Mouse (Mus musculus) midbrain, postnatal 0 days (tissue): ENCODE data around the gene Cldn22. TPM values are rescaled to one million over a fixed set of nuclear protein-coding genes. Genes with fewer than 3 reads are reported as not detected.
A peak's percentile ranks its signal among the peaks of the same experiment; 100 is the strongest.

Source experiments
- ATAC-seq: fragments of 200-750 bp; cut with Nextera tagmentation; 2 replicates; pipeline ENCODE4 v1.8.0; 2017; ENCODE audit warnings: moderate number of reproducible peaks, mild to moderate bottlenecking, moderate TSS enrichment, moderate library complexity; ENCODE audit not compliant: low FRiP score
- DNase-seq: peaks from one replicate; pipeline ENCODE4 v3.0.0-alpha.2; 2015; ENCODE audit warnings: low spot score
- H3K27ac ChIP-seq: fragments of 300-500 bp; sonication (generic); 2 replicates; pipeline ENCODE4 v1.5.1; 2014; ENCODE audit warnings: low read depth, mild to moderate bottlenecking, low read length, mixed read lengths
- H3K27me3 ChIP-seq: fragments of 300-500 bp; sonication (generic); 2 replicates; pipeline ENCODE4 v1.6.1; 2014; ENCODE audit warnings: low read length, control low read depth, mixed read lengths; ENCODE audit not compliant: insufficient read depth
- H3K36me3 ChIP-seq: fragments of 300-500 bp; sonication (generic); 2 replicates; pipeline ENCODE4 v1.6.1; 2014; ENCODE audit warnings: low read length, control low read depth, mixed read lengths; ENCODE audit not compliant: insufficient read depth
- H3K4me1 ChIP-seq: fragments of 300-500 bp; sonication (generic); 2 replicates; pipeline ENCODE4 v1.6.1; 2014; ENCODE audit warnings: mild to moderate bottlenecking, control low read depth, antibody characterized with exemption, low read length, mixed read lengths; ENCODE audit not compliant: insufficient read depth
- H3K4me2 ChIP-seq: fragments of 300-500 bp; sonication (generic); 2 replicates; pipeline ENCODE4 v1.6.1; 2014; ENCODE audit warnings: low read depth, mild to moderate bottlenecking, low read length, mixed read lengths; ENCODE audit not compliant: poor library complexity, severe bottlenecking
- H3K4me3 ChIP-seq: fragments of 300-500 bp; sonication (generic); 2 replicates; pipeline ENCODE4 v1.5.1; 2014; ENCODE audit warnings: low read depth, mild to moderate bottlenecking, low read length, moderate library complexity
- H3K9ac ChIP-seq: fragments of 300-500 bp; sonication (generic); replicated peaks from 2 replicates; pipeline ENCODE4 v1.6.1; 2014; ENCODE audit warnings: mild to moderate bottlenecking, low read length, moderate library complexity, mixed read lengths; ENCODE audit not compliant: poor library complexity, severe bottlenecking
- H3K9me3 ChIP-seq: fragments of 300-500 bp; sonication (generic); 2 replicates; pipeline ENCODE4 v1.6.1; 2016; ENCODE audit warnings: low read length, control low read depth
- CTCF ChIP-seq: IDR thresholded peaks from 2 replicates; pipeline ENCODE4 v1.5.1; 2016; ENCODE audit warnings: antibody characterized with exemption, mild to moderate bottlenecking
- whole genome bisulfite sequencing: fragments of 180-500 bp; shearing (Covaris S2); extraction: QIAGEN DNeasy Blood & Tissue Kit; methylation state at CpG from one replicate; pipeline ENCODE4 v1.1.7; 2014; 5-methylcytosine and 5-hydroxymethylcytosine counted together
- polyA plus RNA-seq: library from polyadenylated mRNA; unstranded; fragments of >200 nt; fragmentation: Nextera tagmentation; extraction: Ambion mirVana; gene quantifications from 2 replicates; pipeline ENCODE4 v1.2.1, GENCODE M21; 2015
- total RNA-seq: library from RNA; depleted of rRNA; stranded (reverse); fragments of >200 nt; gene quantifications from 2 replicates; pipeline ENCODE4 v1.2.3, GENCODE M21; 2014

The Cldn22 gene
- total and polyA plus RNA-seq, 2 experiments from 2014 or later: not detected

- H3K27ac ChIP-seq: no peak overlapping the region
- H3K27me3 ChIP-seq: no peaks in the 10 kb centered on the region
- 83% methylated on average over 7 of the region's 7 CpGs for WGBS
- ATAC-seq: no peak
- H3K9me3 ChIP-seq: no peaks in the 10 kb centered on the region
- H3K4me2 ChIP-seq: no peak overlapping the region
- no peaks in the 10 kb centered on the region for H3K36me3 ChIP-seq
- H3K4me3 ChIP-seq: no peak overlapping the region
- no peak for DNase-seq
- H3K9ac ChIP-seq: no peak overlapping the region
- no peaks in the 10 kb centered on the region for H3K4me1 ChIP-seq
- no peak for TF ChIP-seq CTCF
Measured at GRCm38 (mm10) chr8:47784436-47784835, 39.8 kb upstream of the Cldn22 start.

GRCm38 (mm10) chr8:47786323-47786722 is 38.0 kb upstream of the Cldn22 start:
- Histone ChIP-seq H3K4me1 (no peaks in the 10 kb centered on the region), H3K9me3 (no peaks in the 10 kb centered on the region), H3K36me3 (no peaks in the 10 kb centered on the region), H3K4me3 (no peak overlapping the region), H3K9ac (no peak overlapping the region), H3K27me3 (no peaks in the 10 kb centered on the region), H3K4me2 (no peak overlapping the region), H3K27ac (no peak overlapping the region)
- WGBS: 97% methylated on average over 15 of the region's 15 CpGs
- DNase-seq (no peak), ATAC-seq (no peak)
- TF ChIP-seq CTCF: no peak

GRCm38 (mm10) chr8:47787705-47788104 is 36.6 kb upstream of the Cldn22 start:
- no peaks in the 10 kb centered on the region for H3K27me3 ChIP-seq
- H3K4me2 ChIP-seq: no peak overlapping the region
- H3K4me1 ChIP-seq: no peaks in the 10 kb centered on the region
- no peaks in the 10 kb centered on the region for H3K9me3 ChIP-seq
- DNase-seq (no peak), ATAC-seq (no peak)
- no peaks in the 10 kb centered on the region for H3K36me3 ChIP-seq
- H3K9ac ChIP-seq: peak overlapping the region; percentile 19; the same call in 1 of the 2 replicates
- WGBS: 42% methylated on average over 10 of the region's 10 CpGs
- TF ChIP-seq CTCF: no peak
- no peak overlapping the region for H3K4me3 ChIP-seq
- H3K27ac ChIP-seq: no peak overlapping the region

GRCm38 (mm10) chr8:47791986-47792385 is 32.3 kb upstream of the Cldn22 start:
- DNase-seq (no peak), ATAC-seq (no peak)
- no peaks in the 10 kb centered on the region for H3K36me3 ChIP-seq
- H3K4me1 ChIP-seq: no peaks in the 10 kb centered on the region
- no peak overlapping the region for H3K27ac ChIP-seq
- H3K9ac ChIP-seq: no peak overlapping the region
- H3K27me3 ChIP-seq: no peaks in the 10 kb centered on the region
- H3K4me3 ChIP-seq: no peak overlapping the region
- WGBS: 64% methylated on average over 9 of the region's 9 CpGs
- H3K4me2 ChIP-seq: no peak overlapping the region
- no peak for TF ChIP-seq CTCF
- no peaks in the 10 kb centered on the region for H3K9me3 ChIP-seq

GRCm38 (mm10) chr8:47799438-47799837 is 24.8 kb upstream of the Cldn22 start:
- no peak for ATAC-seq
- H3K27ac ChIP-seq: no peak overlapping the region
- H3K9me3 ChIP-seq: no peaks in the 10 kb centered on the region

GRCm38 (mm10) chr8:47802349-47802748 is 21.9 kb upstream of the Cldn22 start:
- H3K27ac ChIP-seq: no peak overlapping the region
- H3K9ac ChIP-seq: no peak overlapping the region
- H3K36me3 ChIP-seq: no peaks in the 10 kb centered on the region
- H3K27me3 ChIP-seq: no peaks in the 10 kb centered on the region
- H3K4me3 ChIP-seq: no peak overlapping the region
- DNase-seq (no peak), ATAC-seq (no peak)
- WGBS: 80% methylated on average over 2 of the region's 2 CpGs
- no peaks in the 10 kb centered on the region for H3K4me1 ChIP-seq
- no peak for TF ChIP-seq CTCF
- H3K9me3 ChIP-seq: no peaks in the 10 kb centered on the region
- H3K4me2 ChIP-seq: no peak overlapping the region

More at GRCm38 (mm10) chr8:47799438-47799837, 24.8 kb upstream of the Cldn22 start:
- Histone ChIP-seq H3K36me3 (no peaks in the 10 kb centered on the region), H3K9ac (no peak overlapping the region), H3K4me3 (no peak overlapping the region), H3K27me3 (no peaks in the 10 kb centered on the region), H3K4me2 (no peak overlapping the region), H3K4me1 (no peaks in the 10 kb centered on the region)
- DNase-seq: no peak
- 93% methylated on average over 6 of the region's 6 CpGs for WGBS
- TF ChIP-seq CTCF: no peak
